Mouse (Mus musculus) urinary bladder, adult 2 months (tissue): ENCODE results near the gene Crtc1. TPM values are rescaled to one million over a fixed set of nuclear protein-coding genes. Genes with fewer than 3 reads are reported as not detected.
A peak's percentile ranks its signal among the peaks of the same experiment; 100 is the strongest.

ENCODE experiments used
- DNase-seq: peaks from one replicate; pipeline ENCODE4 v3.0.0; 2022; ENCODE audit warnings: low spot score
- polyA plus RNA-seq: library from polyadenylated mRNA; depleted of rRNA; stranded (reverse); fragments of >200 nt; gene quantifications from 2 replicates; pipeline ENCODE4 v1.2.3, GENCODE M21; 2012; rRNA removed

Crtc1 gene
- polyA plus RNA-seq: 7.9 and 11.7 TPM in 2 replicates

DNA sequence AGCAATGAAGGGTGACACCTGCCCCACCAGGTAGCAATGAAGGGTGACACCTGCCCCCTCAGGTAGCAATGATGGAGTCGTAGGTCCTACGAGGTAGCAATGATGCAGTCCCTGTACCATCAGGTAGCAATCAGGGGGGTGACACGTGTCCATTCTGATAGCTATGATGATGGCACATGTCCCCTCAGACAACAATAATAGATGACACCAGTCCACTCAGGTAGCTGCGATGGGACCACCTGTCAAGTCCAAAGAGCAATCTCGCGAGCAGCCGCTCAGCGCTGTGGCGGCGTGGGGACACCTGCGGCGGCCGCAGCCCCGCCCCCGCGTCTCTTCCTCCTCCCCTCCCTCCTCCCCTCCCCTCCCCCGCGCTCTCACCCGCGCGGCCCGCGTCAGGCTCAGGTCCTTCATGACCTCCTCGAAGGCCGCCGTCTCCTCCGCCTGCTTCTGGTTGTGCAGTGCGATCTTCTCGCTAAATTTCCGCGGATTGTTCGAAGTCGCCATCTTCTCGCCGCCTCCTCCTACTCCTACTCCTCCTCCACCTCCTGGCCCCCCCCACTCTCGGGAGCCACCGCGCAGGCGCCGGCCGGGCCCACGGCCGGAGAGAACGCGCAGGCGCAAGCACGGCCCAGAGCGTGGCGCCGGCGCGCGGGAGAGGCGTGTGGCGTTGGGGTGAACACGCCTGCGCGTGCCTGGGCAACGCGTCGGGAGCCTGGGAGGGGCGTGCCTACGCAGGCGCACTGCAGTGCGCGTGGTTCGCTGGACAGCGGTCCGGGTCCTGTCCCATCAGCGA lies at the start of gene Crtc1:
TSS of gene Crtc1 (minus strand) at position 525 of the 793 bp plus-strand sequence.
- DNase-seq: peak; percentile 98

DNA sequence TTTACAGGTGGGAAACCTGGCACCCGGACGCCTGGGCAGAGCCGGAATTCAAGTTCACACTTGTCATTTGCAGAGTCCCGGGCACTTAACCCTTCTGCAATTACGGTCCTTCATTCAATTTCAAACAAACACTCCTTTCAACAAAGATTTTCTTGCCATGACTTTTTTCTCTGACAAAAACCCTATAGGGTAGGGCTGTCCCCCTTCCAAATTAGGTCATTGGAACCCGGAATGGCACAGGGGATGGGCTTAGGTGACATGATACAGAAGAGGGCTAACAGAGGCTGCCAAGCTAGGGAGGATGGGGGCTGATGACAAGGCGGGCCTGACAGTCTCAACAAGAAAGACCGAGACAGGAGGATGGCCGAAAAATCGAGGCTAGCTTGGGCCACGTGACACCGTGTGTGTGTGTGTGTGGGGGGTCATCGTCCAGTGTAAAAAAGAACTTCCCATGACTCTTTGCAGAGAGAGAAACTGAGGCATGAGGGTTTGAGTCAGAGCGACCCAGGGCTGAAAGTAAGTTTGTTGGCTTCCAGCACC lies 49.6 kb upstream of the Crtc1 start:
- no peak for DNase-seq

DNA sequence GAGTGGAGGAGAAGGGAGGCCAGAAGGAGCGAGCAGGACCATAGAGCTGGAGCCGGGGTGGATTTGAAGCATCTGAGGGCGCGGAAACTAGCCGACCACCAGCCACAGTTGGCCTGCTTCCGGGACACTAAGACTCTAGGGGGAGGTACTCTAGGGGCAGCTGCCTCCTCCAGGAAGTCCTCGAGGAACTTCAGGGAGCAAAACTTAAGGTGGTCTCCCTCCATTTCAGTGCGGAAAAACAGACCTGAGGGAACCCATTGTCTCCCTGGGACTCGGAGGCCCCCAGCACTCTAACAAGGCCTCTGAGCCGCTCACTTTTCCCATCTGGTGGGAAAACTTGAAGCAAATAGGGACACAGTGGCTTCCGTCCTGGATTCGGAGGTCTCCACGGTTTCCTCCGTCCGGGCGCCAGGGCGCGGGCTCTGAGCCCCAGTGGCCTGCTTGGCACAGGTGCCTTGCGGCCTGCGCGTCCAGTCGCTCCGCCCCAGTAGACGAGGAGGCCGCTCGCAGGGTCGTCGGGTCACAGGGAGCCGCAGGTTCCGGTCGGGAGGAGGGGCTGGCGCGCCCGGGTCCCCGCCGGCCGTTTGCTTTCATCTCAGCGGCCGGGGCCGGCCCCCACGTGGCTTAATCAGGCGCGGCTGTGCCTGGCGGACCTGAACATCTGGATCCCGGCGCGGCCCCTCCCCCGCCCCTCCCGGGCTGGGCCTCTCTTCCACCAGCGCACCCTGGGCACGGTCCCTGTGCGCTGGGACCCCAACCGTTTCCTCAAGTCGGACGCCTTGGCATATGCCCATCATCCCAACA lies 48.8 kb upstream of the Crtc1 start:
- DNase-seq: no peak

DNA sequence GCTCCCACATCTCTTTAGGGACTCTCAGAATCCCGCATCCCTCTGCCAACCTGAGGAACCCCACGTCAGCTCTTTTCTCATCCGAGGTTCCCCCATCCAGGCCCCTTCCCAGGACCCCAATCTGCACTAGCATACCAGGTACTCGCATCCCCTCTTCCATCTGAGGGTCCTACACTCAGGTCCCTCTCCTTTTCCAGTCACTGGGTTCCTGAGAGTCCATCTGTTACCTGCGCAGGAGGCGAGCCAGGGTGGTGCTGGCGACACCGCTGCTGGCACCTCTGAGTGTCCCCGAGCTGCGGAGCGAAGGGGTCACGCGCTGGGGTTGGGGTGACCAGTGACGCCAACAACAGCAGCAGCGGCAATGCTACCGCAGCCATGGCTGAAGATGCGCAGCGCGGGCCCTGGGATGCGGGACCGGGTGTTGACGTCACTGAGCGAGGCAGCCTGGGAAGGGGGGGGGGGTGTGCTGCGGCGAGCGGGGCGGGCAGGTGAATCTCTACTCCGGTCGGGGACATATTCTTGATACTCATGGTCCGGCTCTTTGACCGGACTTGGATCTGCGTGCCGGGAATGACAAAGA lies 47.7 kb upstream of the Crtc1 start, which contains the start of gene Tmem59l:
TSS of gene Tmem59l (minus strand) at position 418 of the 580 bp plus-strand sequence.
- DNase-seq: no peak

DNA sequence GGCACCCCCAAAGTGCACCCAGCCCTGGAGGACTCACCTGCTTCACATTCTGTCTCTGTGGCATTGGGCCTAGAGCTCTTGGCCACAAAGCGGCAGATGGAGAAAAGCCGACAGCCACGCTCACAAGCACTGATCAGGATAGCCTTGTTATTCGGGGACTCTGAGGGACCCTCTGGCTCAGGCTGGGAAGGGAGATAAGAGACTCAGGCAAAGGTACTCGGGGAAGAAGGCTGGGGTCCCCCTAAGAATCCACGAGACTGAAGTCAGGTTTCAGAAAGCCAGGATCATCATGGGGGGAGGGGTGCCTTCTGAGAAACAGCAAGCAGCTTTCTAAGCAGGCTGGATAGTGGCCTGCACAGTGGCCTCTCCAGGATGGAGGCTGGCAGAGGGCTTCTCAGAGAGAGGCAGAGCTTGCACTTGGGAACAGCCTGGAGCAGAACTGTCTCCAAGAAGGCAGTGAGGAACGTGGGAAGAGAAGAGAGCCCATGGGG lies 46.9 kb upstream of the Crtc1 start:
- DNase-seq: no peak

DNA sequence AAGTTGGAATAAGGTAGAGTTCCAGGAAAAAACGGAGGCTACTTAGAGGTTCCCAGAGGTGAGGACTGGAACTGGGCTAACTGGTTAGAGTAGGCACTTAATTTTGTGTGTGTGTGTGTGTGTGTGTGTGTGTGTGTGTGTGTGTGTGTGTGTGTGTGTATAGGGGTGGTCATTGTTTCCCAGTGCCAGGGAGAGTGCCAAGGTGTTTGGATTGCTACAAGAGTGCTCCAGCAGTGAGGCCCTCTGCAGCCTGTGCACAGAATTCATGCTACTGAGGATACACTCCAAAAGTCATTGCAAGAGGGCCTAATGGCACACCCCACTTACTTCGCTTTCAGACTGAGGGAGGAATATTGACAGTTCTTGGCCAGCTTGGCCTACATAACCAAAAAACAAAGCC lies 43.6 kb upstream of the Crtc1 start:
- no peak for DNase-seq

DNA sequence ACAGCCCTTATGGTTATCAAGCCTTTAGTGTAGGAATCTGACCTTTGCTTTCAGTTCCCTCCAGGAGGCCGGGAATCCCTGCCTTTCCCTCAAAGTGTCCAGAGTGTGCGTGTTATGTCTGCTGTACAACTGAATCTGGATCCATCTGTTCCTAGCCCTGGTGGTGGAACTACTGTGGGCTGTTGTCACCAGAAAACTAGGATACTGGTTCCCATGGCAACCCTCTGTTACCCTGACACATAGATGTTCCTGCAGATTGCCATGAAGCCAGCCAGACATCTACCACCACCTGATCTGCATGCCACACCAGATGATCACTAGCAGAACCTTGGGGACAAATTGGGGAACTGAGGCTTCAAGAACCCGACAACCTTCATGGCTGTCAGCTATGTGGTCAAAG lies 42.5 kb upstream of the Crtc1 start:
- DNase-seq: no peak

DNA sequence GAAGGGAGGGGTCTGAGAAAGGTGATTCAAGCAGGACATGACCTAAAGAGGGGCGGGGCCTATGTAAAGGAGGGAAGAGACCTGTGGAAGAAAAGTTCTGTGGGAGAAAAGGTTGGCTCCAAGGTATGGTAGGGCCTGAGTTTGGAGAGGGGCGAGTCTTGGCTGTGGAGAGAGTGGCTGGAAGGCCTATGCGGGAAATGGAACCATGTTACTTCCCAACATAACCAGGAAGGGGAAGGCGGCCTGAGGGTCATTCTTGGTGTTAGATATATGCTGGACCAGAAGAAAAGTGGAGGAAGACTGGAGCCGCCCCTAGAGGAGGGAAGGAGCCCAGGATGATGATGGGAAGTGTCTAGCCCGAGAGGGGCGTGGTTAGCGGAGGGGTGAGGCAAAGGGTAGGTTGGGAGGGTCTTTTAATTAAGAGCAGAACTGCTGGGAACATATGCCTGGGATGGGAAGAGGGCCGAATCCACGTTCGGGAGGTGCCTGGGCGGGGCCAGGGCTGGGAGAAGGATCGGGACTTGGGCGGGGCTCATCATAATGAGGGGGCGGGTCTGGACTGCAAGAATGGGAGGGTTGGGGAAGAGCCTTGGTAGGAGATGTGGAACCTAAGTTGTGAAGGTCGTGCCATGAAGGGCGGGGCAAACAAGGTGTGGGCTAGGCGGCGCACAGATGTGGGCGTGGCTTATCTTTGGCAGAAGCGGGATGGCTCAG lies 38.0 kb upstream of the Crtc1 start:
- DNase-seq: no peak

DNA sequence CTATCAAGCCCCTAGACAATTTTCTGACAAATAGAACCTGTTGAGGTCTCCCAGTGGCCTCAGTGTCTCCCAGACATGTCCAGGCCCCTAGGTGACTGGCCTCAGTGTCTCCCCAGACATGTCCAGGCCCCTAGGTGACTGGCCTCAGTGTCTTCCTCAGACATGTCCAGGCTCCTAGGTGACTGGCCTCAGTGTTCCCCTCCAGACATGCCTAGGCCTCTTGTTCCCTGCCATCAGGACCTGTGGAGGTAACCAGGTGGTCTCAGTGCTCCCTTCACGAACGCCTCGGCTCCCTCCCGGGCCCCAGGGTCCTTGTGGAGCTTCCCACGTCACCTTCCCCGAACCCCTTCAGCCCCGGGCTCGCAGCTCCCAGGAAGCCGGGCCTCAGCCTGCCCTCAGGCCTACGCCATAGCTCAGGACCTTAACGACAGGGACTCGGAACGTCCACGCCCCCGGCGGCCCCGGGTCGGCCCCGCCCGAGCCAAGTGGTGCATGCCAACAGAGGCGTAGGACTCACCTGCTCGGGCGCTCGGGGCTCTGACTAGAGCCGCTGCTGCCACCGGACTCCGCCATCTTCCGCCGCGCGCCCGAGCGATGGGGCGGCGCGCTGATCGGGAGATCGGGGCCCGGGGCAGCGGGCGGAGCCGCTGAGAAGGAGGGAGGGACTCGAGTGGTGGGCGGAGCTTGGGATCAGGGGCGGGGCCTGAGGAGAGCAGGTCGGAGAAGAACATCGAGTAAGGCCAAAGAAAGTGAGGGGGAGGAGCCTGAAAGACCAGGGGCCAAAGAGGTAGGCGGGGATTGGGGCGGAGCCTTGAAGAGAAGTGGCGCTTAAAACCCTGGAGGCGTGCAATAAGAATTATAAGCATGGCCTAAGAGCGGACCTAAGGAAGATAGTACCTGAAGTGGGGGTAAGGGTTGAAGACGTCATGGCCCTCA lies 37.2 kb upstream of the Crtc1 start, which contains the start of gene Klhl26:
TSS of gene Klhl26 (minus strand) at position 636 of the 936 bp plus-strand sequence.
- DNase-seq: peak; percentile 88

DNA sequence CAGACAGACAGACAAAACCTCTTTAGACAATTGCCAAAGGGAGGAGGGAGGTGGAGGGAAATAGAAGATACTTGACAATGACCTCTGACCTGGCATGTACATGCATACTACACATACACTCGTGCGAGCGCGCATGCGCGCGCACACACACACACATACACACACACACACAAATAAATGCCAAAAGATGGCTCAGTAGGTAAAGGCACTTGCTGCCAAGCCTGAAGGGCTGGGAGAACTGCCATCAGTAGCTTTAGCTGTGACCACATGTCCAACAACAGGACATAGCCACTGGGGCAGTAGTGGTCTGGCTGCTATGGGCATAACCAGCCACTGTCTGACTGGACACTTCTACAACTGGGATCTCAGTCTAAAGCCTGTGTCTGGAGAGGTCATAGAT lies 32.5 kb upstream of the Crtc1 start:
- DNase-seq: no peak

DNA sequence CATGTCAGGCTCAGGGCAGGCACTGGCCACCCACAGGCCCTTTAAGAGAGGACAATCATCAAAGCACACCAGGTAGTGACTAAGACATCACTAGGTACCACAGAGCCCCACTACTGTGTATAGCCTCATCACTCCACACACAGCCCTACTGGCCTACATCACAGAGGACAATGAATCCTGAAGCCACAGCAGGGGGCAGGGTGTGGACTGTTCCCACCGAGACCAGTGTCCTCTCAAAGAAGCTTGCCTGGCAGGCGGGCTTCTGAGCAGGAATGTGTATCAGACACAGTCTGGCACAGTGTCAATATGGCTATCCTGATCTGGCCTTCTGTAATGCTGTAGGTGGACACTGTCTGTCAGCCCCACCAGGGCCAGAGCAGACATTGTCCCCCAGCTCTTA lies 30.6 kb upstream of the Crtc1 start:
- DNase-seq: no peak

DNA sequence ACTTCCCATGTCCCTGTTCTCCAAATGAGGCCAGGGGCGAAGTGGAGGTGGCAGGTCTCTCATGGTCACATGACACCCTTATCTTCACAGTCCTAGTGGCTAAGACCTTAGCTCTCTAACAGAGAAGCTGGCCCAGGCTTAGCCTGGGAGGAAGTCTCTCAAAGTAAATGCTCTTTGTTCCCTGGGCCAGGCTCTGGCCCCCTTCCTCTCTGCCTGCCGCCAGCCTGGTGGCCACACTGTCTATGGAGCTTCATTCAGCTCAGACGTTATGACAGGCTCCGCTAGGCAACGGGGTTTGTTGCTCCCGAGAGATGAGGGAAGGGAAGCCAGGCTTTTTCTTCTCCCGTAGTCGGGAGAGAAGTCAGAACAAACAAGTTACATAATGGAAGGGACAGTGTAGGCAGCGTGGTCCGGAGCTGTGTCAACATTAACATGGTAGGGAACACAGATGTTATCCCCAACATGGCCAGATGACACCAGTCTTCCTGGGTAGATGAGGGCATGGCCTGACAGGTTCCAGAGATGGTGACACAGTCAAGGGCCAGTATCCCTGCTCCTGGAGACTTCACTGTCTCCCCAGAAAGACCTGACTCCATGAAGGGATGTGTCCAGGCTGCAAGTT lies 30.0 kb upstream of the Crtc1 start:
- no peak for DNase-seq

DNA sequence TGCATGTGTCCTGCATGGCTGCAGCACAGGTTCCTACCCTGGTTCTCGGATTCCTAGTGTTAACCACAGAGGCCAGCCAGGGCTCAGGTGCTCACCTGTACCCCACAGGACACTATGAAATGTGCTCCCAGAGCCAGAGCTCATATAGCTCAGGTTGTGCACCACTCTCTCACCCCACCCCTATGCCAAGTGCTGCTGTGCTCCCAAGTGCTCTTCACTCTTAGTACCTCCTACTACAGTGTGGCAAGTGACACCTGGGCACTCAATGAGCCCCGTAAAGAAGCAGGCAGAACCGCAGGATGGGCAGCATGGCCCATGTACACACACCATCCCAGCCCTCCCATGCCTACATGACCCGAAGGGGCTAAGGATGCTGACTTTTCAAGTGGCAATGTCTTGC lies 29.4 kb upstream of the Crtc1 start:
- DNase-seq: no peak

DNA sequence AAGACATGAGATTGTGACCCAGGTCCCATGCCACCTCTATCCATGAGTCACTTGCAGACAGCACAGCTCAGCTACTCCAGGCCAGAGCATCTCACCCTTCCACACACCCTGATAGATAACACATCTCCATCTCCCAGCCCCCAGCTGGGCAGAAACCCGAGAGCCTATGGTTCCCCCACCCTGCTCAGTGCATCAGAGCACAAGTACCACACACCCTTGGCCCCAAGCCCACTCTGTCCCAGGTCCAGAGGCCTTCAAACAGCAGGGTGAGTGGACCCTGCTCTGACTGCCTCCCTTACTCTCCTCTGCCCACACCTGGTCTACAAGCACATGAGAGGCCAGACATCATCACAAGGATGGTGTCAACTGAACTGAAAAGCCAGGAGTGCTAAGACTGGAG lies 28.5 kb upstream of the Crtc1 start:
- no peak for DNase-seq

DNA sequence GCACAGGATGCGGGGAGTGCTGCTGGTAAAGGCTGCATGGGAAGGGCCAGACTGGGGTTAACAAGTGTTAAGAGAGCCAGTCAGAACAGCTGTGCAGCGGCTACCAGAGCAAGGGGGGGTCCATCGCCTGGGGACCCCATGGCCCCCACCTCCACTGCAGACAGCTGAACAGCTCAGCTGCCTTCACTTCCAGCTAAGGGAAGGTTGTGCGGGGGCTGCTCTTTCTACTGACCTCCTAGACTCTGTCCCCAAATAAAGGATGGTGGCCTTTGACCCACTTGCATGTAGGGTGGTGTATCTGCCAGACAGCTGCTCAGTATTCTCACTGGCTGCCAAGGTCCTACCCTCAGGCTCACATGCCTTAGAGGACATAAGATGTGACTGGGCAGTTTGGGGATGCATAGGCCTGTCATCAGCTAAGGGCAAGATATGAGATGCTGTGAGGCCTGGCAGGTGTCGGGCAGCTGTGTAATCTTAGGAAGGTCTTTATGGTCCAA lies 27.9 kb upstream of the Crtc1 start:
- DNase-seq: no peak

DNA sequence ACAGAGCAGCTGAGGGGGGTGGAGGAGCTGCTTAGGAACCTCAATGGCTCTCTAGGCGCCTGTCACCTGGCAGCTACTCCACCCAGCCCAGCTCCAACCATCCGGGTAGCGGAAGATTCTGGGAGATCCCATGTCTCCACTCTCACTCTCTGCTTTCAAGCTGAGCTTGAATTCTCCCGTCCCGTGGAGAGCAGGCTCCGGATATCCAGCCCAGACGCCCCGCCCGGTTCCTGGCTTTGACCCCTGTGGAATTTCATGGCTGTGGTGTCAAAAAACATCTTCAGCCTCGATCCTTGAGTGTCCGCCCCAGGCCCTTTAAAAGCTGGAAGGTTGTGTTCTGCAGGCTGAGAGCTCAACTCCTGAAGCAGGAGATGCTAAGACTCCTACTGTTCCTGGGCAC lies 27.4 kb upstream of the Crtc1 start:
- DNase-seq: no peak

DNA sequence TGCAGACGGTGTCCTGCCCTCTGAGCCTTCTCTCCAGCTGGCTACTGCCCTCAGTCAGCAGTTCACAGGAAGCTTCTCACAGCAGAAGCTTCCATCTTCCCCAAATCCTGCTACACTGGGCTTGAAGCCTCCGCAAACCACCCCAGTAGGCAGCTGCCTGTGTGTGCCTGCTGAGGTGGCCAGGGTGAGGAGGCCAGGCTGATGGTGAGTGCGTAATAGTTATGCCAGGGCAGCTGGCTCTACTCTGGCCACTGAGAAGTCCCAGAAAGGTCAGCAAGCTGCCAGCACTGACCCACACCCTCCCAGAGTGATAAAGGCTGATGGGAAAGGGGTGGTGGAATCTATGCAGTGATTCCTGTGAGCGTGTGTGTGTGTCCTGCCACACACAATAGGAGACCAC lies 26.9 kb upstream of the Crtc1 start:
- DNase-seq: no peak

DNA sequence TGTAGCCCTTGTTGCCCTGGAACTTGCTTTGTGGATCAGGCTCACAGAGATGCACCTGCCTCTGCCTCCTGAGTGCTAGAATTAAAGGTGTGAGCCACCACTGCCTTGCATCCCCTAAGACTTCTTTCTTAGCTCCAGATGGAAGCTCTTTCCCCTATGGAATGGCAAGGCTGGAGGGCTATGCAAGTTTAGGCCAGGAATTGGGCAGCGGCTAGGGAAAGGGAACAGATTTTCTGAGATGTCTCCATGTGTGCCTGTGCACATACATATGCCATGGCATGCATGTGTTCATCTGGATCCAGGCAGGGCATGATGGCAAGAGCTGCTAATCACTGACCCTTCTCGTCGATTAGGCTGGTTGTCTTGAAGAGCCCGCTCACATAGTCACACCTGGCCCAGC lies 26.3 kb upstream of the Crtc1 start:
- DNase-seq: no peak

DNA sequence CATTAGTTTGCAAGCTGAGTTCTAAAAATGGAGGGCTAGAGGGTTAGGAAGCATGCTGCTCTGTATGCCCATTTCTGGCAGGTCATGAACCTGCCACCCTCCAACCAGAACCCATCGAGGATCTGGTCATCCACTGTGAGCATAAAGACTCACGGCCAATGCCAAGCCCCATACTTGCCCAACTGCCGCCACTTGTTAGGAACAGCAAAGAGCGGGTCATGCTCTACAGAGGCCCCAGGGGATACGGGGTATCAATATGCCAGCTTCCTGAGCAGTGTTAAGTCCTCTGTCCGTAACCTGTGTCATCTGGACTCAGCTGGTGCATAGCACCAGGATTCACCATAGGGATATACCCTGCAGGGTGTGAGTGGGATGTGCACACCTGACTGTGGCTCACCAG lies 24.8 kb upstream of the Crtc1 start:
- no peak for DNase-seq

DNA sequence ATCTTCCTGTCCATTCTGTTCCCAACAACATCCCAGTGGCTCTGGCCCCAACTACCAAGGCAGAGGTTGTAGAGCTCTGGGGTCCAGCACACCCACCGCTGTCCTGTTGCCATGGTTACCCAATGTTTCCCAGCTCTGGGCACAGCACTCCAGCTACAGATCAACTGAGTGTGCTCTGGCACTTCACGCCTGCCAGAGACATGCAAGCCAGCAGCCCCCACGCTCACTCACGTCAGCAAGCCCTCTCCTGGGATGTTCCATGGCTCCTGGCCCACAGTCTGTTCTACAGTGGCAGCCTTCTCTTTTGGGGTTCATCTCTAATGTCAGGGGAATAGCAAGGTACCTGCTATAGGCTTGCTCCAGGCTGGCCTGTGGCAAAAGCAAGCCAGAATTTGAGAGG lies 23.9 kb upstream of the Crtc1 start:
- DNase-seq: no peak
